Comparison of ENCODE assay signal across 25 mouse cellular contexts in genomic region chr12:103504402-103504801, GRCm38 (mm10). TPM values are rescaled to one million over a fixed set of nuclear protein-coding genes. Genes with fewer than 3 reads are reported as not detected.
"Had no signal": no experiment of that assay in that cellular context is flagged by ENCODE, and none has a peak within 500 bp of the region (broad histone marks: within the 10 kb centered on the region; RNA-seq: fewer than 3 reads in every experiment).

No protein-coding gene starts in this region.

- H3K4me1 ChIP-seq: limb, embryonic 12.5 days; limb, embryonic 15.5 days; megakaryocyte, embryonic 14.5 days; midbrain, embryonic 10.5 days; stomach, embryonic 15.5 days had no signal

- H3K4me2 ChIP-seq: limb, embryonic 12.5 days; limb, embryonic 15.5 days; liver, embryonic 11.5 days; lung, embryonic 14.5 days; stomach, embryonic 15.5 days had no signal

- DNase-seq: kidney, adult 18-20 months; kidney, adult 9 months; kidney, postnatal 14 days; kidney, postnatal 4 days; left cerebral cortex, postnatal 4 days; liver, postnatal 0 days; lung, embryonic 14.5 days; midbrain, embryonic 14.5 days; thymus, adult 2 months; thymus, postnatal 14 days; thymus, postnatal 4 days had no signal

- H3K9ac ChIP-seq: limb, embryonic 12.5 days; limb, embryonic 15.5 days; liver, embryonic 14.5 days; liver, postnatal 0 days; lung, embryonic 14.5 days; stomach, embryonic 15.5 days had no signal

- H3K4me3 ChIP-seq: limb, embryonic 12.5 days; limb, embryonic 15.5 days; megakaryocyte, embryonic 14.5 days; midbrain, embryonic 10.5 days; stomach, embryonic 15.5 days had no signal

- H3K36me3 ChIP-seq: limb, embryonic 12.5 days; limb, embryonic 15.5 days; midbrain, embryonic 10.5 days; stomach, embryonic 15.5 days had no signal

- H3K27ac ChIP-seq: hindbrain, postnatal 0 days; limb, embryonic 12.5 days; limb, embryonic 15.5 days; liver, embryonic 14.5 days; midbrain, embryonic 10.5 days; stomach, embryonic 15.5 days had no signal

- H3K27me3 ChIP-seq: limb, embryonic 12.5 days; limb, embryonic 15.5 days; stomach, embryonic 15.5 days had no signal

- H3K9me3 ChIP-seq: limb, embryonic 12.5 days; limb, embryonic 15.5 days; midbrain, embryonic 10.5 days; stomach, embryonic 15.5 days had no signal

- ATAC-seq: hindbrain, postnatal 0 days; inflammation-experienced regulatory T-cells, adult 6 months; liver, postnatal 0 days; lung, postnatal 0 days had no signal

RNA-seq across cellular contexts. Expression of gene Ifi27l2b, which starts 47.4 kb away (rescaled TPM):
- polyA plus RNA-seq: hindbrain, postnatal 0 days; inflammation-experienced regulatory T-cells, adult 6 months; kidney, embryonic 16.5 days; limb, embryonic 12.5 days; limb, embryonic 15.5 days; liver, embryonic 11.5 days; liver, embryonic 14.5 days; liver, postnatal 0 days; lung, embryonic 14.5 days; lung, postnatal 0 days; midbrain, embryonic 10.5 days; midbrain, embryonic 14.5 days; midbrain, postnatal 0 days; neural tube, embryonic 11.5 days; neural tube, embryonic 14.5 days had no signal
